Mouse (Mus musculus) spleen, adult 18-20 months (tissue): Measurements from ENCODE around the gene Ash1l.
A peak's percentile ranks its signal among the peaks of the same experiment; 100 is the strongest.

Source experiments
- DNase-seq, 2 experiments: peaks; one replicate each; pipeline ENCODE4 v3.0.0; 2022; ENCODE audit warnings: mixed read lengths in 2 of 2

Gene Ash1l

GRCm38 (mm10) chr3:89092509-89093090, 142.2 kb downstream of the Ash1l start:
- no peak for DNase-seq

GRCm38 (mm10) chr3:89093175-89093574, 142.8 kb downstream of the Ash1l start, which contains the start of gene Rusc1:
Gene Rusc1, minus strand, starts transcription at chr3:89093311.
- peak; percentile 52 to 65 for DNase-seq

- DNase-seq = no peak
Measured at GRCm38 (mm10) chr3:89094021-89094420, 143.6 kb downstream of the Ash1l start.

GRCm38 (mm10) chr3:89100811-89101210, 150.4 kb downstream of the Ash1l start, which contains the start of gene Gm43738:
Gene Gm43738, minus strand, starts transcription at chr3:89101099.
- no peak for DNase-seq

- DNase-seq = no peak
Measured at GRCm38 (mm10) chr3:89101459-89101811, 151.0 kb downstream of the Ash1l start.

- peak; percentile 85 for DNase-seq
Measured at GRCm38 (mm10) chr3:89101812-89102494, 151.5 kb downstream of the Ash1l start, which contains the start of gene Fdps. Gene Fdps, minus strand, starts transcription at chr3:89101959.

GRCm38 (mm10) chr3:89102495-89103290, 152.3 kb downstream of the Ash1l start:
- no peak for DNase-seq

GRCm38 (mm10) chr3:89103291-89103595, 152.8 kb downstream of the Ash1l start:
- DNase-seq = no peak

GRCm38 (mm10) chr3:89106881-89107280, 156.5 kb downstream of the Ash1l start:
- no peak for DNase-seq

- DNase-seq = no peak
Measured at GRCm38 (mm10) chr3:89107545-89107944, 157.1 kb downstream of the Ash1l start.

GRCm38 (mm10) chr3:89108146-89108545, 157.7 kb downstream of the Ash1l start:
- DNase-seq = no peak

- no peak for DNase-seq
Measured at GRCm38 (mm10) chr3:89113058-89113457, 162.6 kb downstream of the Ash1l start.

- DNase-seq = no peak
Measured at GRCm38 (mm10) chr3:89115522-89115921, 165.1 kb downstream of the Ash1l start.

- no peak for DNase-seq
Measured at GRCm38 (mm10) chr3:89123313-89123712, 172.9 kb downstream of the Ash1l start.

GRCm38 (mm10) chr3:89124241-89124640, 173.8 kb downstream of the Ash1l start:
- DNase-seq = no peak

- no peak for DNase-seq
Measured at GRCm38 (mm10) chr3:89125981-89126380, 175.6 kb downstream of the Ash1l start.
